33 mouse cellular contexts compared by ENCODE assay signal in the genomic region with DNA sequence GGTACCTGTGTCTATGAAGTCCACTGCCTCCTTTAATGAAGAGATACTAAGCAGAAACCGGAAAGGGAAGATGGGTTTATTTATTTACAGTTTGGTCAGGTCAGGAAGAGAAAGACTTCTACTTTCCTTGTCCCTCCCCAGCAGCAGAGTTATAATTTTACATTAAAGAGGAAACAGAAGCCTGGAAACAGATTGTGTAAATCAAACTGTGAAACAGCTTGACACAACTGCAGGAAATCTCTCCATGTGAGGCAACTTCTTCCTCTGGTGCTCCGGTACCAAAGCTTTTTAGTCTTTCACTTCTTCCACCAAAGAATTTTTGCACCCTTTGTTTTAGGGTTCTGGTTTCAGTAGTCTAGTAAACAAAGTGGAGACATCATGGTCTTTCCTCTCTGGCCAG. TPM values are rescaled to one million over a fixed set of nuclear protein-coding genes. Genes with fewer than 3 reads are reported as not detected.
A peak's percentile ranks its signal among the peaks of the same experiment; 100 is the strongest.
DNase-seq lines count a peak whose midpoint lies in the region; ATAC-seq and TF ChIP-seq lines count a peak whose summit lies in the region.
"Had no signal": no experiment of that assay in that cellular context is flagged by ENCODE, and none has a peak within 500 bp of the region (broad histone marks: within the 10 kb centered on the region; RNA-seq: fewer than 3 reads in every experiment).

No protein-coding gene starts in this region.

- TF ChIP-seq EP300 in liver, postnatal 0 days (IDR thresholded peaks at IDR 0.05; ENCODE audit: low read depth): 0 out of 2 replicates have a peak, but pooled peaks have one; percentile 11

- TF ChIP-seq POLR2A in kidney, adult 2 months (IDR thresholded peaks at IDR 0.05; ENCODE audit: low read depth, low read length): no peak

- H3K27me3 ChIP-seq in kidney, adult 2 months (replicated peaks; ENCODE audit: control insufficient read depth, insufficient read depth, low read length): no peaks in the 10 kb centered on the region
- H3K27me3 ChIP-seq in liver, postnatal 0 days (ENCODE audit: insufficient read depth, low read length): no peaks in the 10 kb centered on the region
- H3K27me3 ChIP-seq in liver, embryonic 11.5 days (replicated peaks; ENCODE audit: control insufficient read depth, insufficient read depth, low read length): no peaks in the 10 kb centered on the region
- no peaks in the 10 kb centered on the region for H3K27me3 ChIP-seq in hindbrain, embryonic 11.5 days (ENCODE audit: control insufficient read depth, insufficient read depth, low read length)
- no peaks in the 10 kb centered on the region for H3K27me3 ChIP-seq in midbrain, embryonic 16.5 days (ENCODE audit: control insufficient read depth, insufficient read depth, low read depth, low read length)
- H3K27me3 ChIP-seq: forebrain, embryonic 13.5 days; heart, embryonic 15.5 days had no signal

- no peak for TF ChIP-seq CTCF in kidney, adult 2 months (conservative IDR thresholded peaks at IDR 0.05; ENCODE audit: insufficient read depth, insufficient read length, low read depth, low read length)
- no peak for TF ChIP-seq CTCF in liver, postnatal 0 days (IDR thresholded peaks at IDR 0.05; ENCODE audit: low read depth)

- H3K4me2 ChIP-seq in liver, postnatal 0 days (ENCODE audit: low read depth, low read length): 0 out of 2 replicates have a peak overlapping the region, but pooled peaks have one; percentile 27
- no peak overlapping the region for H3K4me2 ChIP-seq in liver, embryonic 11.5 days
- H3K4me2 ChIP-seq in hindbrain, embryonic 11.5 days (replicated peaks; ENCODE audit: low read depth, low read length): no peak overlapping the region
- H3K4me2 ChIP-seq in midbrain, embryonic 16.5 days (ENCODE audit: low read length): no peak overlapping the region
- H3K4me2 ChIP-seq: embryonic facial prominence, embryonic 13.5 days; forebrain, embryonic 13.5 days; heart, embryonic 12.5 days; heart, embryonic 15.5 days; hindbrain, embryonic 14.5 days had no signal

- H3K9ac ChIP-seq in liver, postnatal 0 days (replicated peaks): no peak overlapping the region
- H3K9ac ChIP-seq in liver, embryonic 11.5 days (ENCODE audit: low read depth, low read length): no peak overlapping the region
- no peak overlapping the region for H3K9ac ChIP-seq in hindbrain, embryonic 11.5 days (ENCODE audit: low read depth, low read length)
- no peak overlapping the region for H3K9ac ChIP-seq in midbrain, embryonic 16.5 days (ENCODE audit: low read depth, low read length)
- H3K9ac ChIP-seq: embryonic facial prominence, embryonic 13.5 days; forebrain, embryonic 13.5 days; heart, embryonic 12.5 days; heart, embryonic 15.5 days; hindbrain, embryonic 14.5 days had no signal

- no peak for ATAC-seq in liver, postnatal 0 days
- no peak for ATAC-seq in liver, embryonic 11.5 days (replicated peaks; ENCODE audit: low FRiP score)
- ATAC-seq in granulocyte monocyte progenitor cell, adult 5-6 weeks (replicated peaks; ENCODE audit: poor library complexity, severe bottlenecking): peak; percentile 95
- no peak for ATAC-seq in hindbrain, embryonic 11.5 days (ENCODE audit: low FRiP score)
- no peak for ATAC-seq in midbrain, embryonic 16.5 days
- ATAC-seq: CD4-positive, CD25-positive, alpha-beta regulatory T cell, adult 4 months; forebrain, embryonic 13.5 days; forebrain, embryonic 16.5 days; hindbrain, postnatal 0 days; inflammation-experienced regulatory T-cells, adult 6 months had no signal

- no peaks in the 10 kb centered on the region for H3K4me1 ChIP-seq in kidney, adult 2 months (ENCODE audit: control insufficient read depth, insufficient read depth, low read length)
- no peaks in the 10 kb centered on the region for H3K4me1 ChIP-seq in liver, postnatal 0 days (ENCODE audit: insufficient read depth)
- no peaks in the 10 kb centered on the region for H3K4me1 ChIP-seq in liver, embryonic 11.5 days (replicated peaks; ENCODE audit: control insufficient read depth, insufficient read depth, low read length)
- H3K4me1 ChIP-seq in hindbrain, embryonic 11.5 days (replicated peaks; ENCODE audit: control insufficient read depth, insufficient read depth, low read length): no peaks in the 10 kb centered on the region
- H3K4me1 ChIP-seq in midbrain, embryonic 16.5 days (ENCODE audit: control insufficient read depth, insufficient read depth, low read length): no peaks in the 10 kb centered on the region
- H3K4me1 ChIP-seq: embryonic facial prominence, embryonic 10.5 days; embryonic facial prominence, embryonic 13.5 days; forebrain, embryonic 13.5 days; heart, embryonic 12.5 days; heart, embryonic 15.5 days; hindbrain, embryonic 10.5 days had no signal

- WGBS in kidney, adult 2 months: 54% methylated on average over 2 of the region's 2 CpGs
- WGBS in liver, postnatal 0 days (ENCODE audit: insufficient replicate concordance): 22% methylated on average over 2 of the region's 2 CpGs
- 49% methylated on average over 2 of the region's 2 CpGs for WGBS in liver, embryonic 11.5 days
- WGBS in hindbrain, embryonic 11.5 days: 84% methylated on average over 2 of the region's 2 CpGs
- 92% methylated on average over 2 of the region's 2 CpGs for WGBS in midbrain, embryonic 16.5 days

- no peaks in the 10 kb centered on the region for H3K36me3 ChIP-seq in kidney, adult 2 months (ENCODE audit: control insufficient read depth, insufficient read depth, low read length)
- no peaks in the 10 kb centered on the region for H3K36me3 ChIP-seq in liver, postnatal 0 days (replicated peaks; ENCODE audit: insufficient read depth, low read length)
- no peaks in the 10 kb centered on the region for H3K36me3 ChIP-seq in liver, embryonic 11.5 days (ENCODE audit: control insufficient read depth, insufficient read depth, low read length)
- H3K36me3 ChIP-seq in hindbrain, embryonic 11.5 days (ENCODE audit: control insufficient read depth, insufficient read depth, low read length): no peaks in the 10 kb centered on the region
- no peaks in the 10 kb centered on the region for H3K36me3 ChIP-seq in midbrain, embryonic 16.5 days (ENCODE audit: control insufficient read depth, insufficient read depth, low read length)
- H3K36me3 ChIP-seq: embryonic facial prominence, embryonic 10.5 days; embryonic facial prominence, embryonic 13.5 days; heart, embryonic 12.5 days; heart, embryonic 15.5 days; hindbrain, embryonic 10.5 days had no signal

- H3K9me3 ChIP-seq in liver, postnatal 0 days (ENCODE audit: low read length): no peaks in the 10 kb centered on the region
- H3K9me3 ChIP-seq in liver, embryonic 11.5 days (ENCODE audit: control insufficient read depth, low read length): no peaks in the 10 kb centered on the region
- no peaks in the 10 kb centered on the region for H3K9me3 ChIP-seq in hindbrain, embryonic 11.5 days (ENCODE audit: control insufficient read depth, low read length)
- no peaks in the 10 kb centered on the region for H3K9me3 ChIP-seq in midbrain, embryonic 16.5 days (replicated peaks; ENCODE audit: control insufficient read depth, low read length, poor library complexity, severe bottlenecking)
- H3K9me3 ChIP-seq: embryonic facial prominence, embryonic 10.5 days; embryonic facial prominence, embryonic 13.5 days; forebrain, embryonic 13.5 days; heart, embryonic 12.5 days; heart, embryonic 15.5 days; hindbrain, embryonic 10.5 days had no signal

- no peak overlapping the region for H3K4me3 ChIP-seq in kidney, adult 2 months (ENCODE audit: insufficient read depth, low read depth, low read length)
- H3K4me3 ChIP-seq in liver, postnatal 0 days (ENCODE audit: low read depth, low read length): no peak overlapping the region
- no peak overlapping the region for H3K4me3 ChIP-seq in liver, embryonic 11.5 days (ENCODE audit: low read depth, low read length)
- H3K4me3 ChIP-seq in hindbrain, embryonic 11.5 days (ENCODE audit: low read depth, low read length): no peak overlapping the region
- H3K4me3 ChIP-seq in midbrain, embryonic 16.5 days (ENCODE audit: low read depth, low read length): no peak overlapping the region
- H3K4me3 ChIP-seq: embryonic facial prominence, embryonic 10.5 days; embryonic facial prominence, embryonic 13.5 days; erythroblast, embryonic 14.5 days; forebrain, embryonic 13.5 days; gastrocnemius, adult 2 months; heart, embryonic 12.5 days; heart, embryonic 15.5 days; hindbrain, embryonic 10.5 days had no signal

- DNase-seq in kidney, adult 2 months: peak; percentile 10
- DNase-seq in kidney, adult 8-10 months: no peak
- no peak for DNase-seq in liver, postnatal 0 days
- DNase-seq in liver, embryonic 11.5 days (ENCODE audit: low spot score): no peak
- no peak for DNase-seq in hindbrain, embryonic 11.5 days (ENCODE audit: low spot score)
- DNase-seq: adrenal gland, adult 2 months; adrenal gland, postnatal 14 days; cerebellum, adult 11 months; cerebellum, adult 2 months; cerebellum, adult 9-11 months; cerebellum, postnatal 25 days; gastrocnemius, adult 2 months; gastrocnemius, postnatal 14 days; heart, adult 18-20 months; heart, postnatal 10 days; heart, postnatal 36 days had no signal

- no peak overlapping the region for H3K27ac ChIP-seq in kidney, adult 2 months (ENCODE audit: insufficient read depth, low read depth, low read length)
- H3K27ac ChIP-seq in liver, postnatal 0 days (ENCODE audit: low read depth): no peak overlapping the region
- H3K27ac ChIP-seq in liver, embryonic 11.5 days (ENCODE audit: low read depth, low read length): no peak overlapping the region
- H3K27ac ChIP-seq in hindbrain, embryonic 11.5 days (ENCODE audit: low read depth, low read length): no peak overlapping the region
- H3K27ac ChIP-seq in midbrain, embryonic 16.5 days (ENCODE audit: low read length): no peak overlapping the region
- H3K27ac ChIP-seq: embryonic facial prominence, embryonic 10.5 days; embryonic facial prominence, embryonic 13.5 days; forebrain, embryonic 13.5 days; gastrocnemius, adult 2 months; heart, embryonic 15.5 days; hindbrain, embryonic 10.5 days; hindbrain, embryonic 14.5 days; hindbrain, postnatal 0 days had no signal

RNA-seq across cellular contexts. Expression of a gene that starts 7.1 kb away (rescaled TPM):
- polyA plus RNA-seq in kidney, adult 2 months (2012; rRNA removed): 0.35 and 0.42 TPM in 2 replicates
- polyA plus RNA-seq in liver, postnatal 0 days (2015; fragmentation: Nextera tagmentation; extraction: Ambion mirVana): 0.12 and 0.15 TPM in 2 replicates
- not detected in 2 replicates for polyA plus RNA-seq in liver, embryonic 11.5 days (2014; fragmentation: Nextera tagmentation; extraction: Ambion mirVana)
- total RNA-seq in granulocyte monocyte progenitor cell, adult 5-6 weeks (2014; fragmentation: Nextera tagmentation): not detected in 2 replicates
- 0.04 and 1.3 TPM in 2 replicates for total RNA-seq in granulocyte monocyte progenitor cell, adult 5-6 weeks (2017)
- 0.07 and 0.19 TPM in 2 replicates for polyA plus RNA-seq in hindbrain, embryonic 11.5 days (2014; fragmentation: Nextera tagmentation; extraction: Ambion mirVana)
- 0.46 and 0.51 TPM in 2 replicates for polyA plus RNA-seq in midbrain, embryonic 16.5 days (2015; fragmentation: Nextera tagmentation; extraction: Ambion mirVana)
- total RNA-seq: common myeloid progenitor, adult 5-6 weeks; MEL had no signal
- polyA plus RNA-seq: C2C12; erythroblast, embryonic 14.5 days had no signal

RNA-seq across cellular contexts. Expression of a gene that starts 7.2 kb away (rescaled TPM):
- polyA plus RNA-seq in kidney, adult 2 months (2012; rRNA removed): 3.6 and 5.6 TPM in 2 replicates
- polyA plus RNA-seq in liver, postnatal 0 days (2015; fragmentation: Nextera tagmentation; extraction: Ambion mirVana): 6.6 and 8.4 TPM in 2 replicates
- 0.13 and 0.14 TPM in 2 replicates for polyA plus RNA-seq in liver, embryonic 11.5 days (2014; fragmentation: Nextera tagmentation; extraction: Ambion mirVana)
- total RNA-seq in granulocyte monocyte progenitor cell, adult 5-6 weeks (2014; fragmentation: Nextera tagmentation): 0.15 TPM in 1 of 2 replicates, not detected in the other
- 0.05 and 0.73 TPM in 2 replicates for total RNA-seq in granulocyte monocyte progenitor cell, adult 5-6 weeks (2017)
- 0.08 and 0.36 TPM in 2 replicates for polyA plus RNA-seq in hindbrain, embryonic 11.5 days (2014; fragmentation: Nextera tagmentation; extraction: Ambion mirVana)
- polyA plus RNA-seq in midbrain, embryonic 16.5 days (2015; fragmentation: Nextera tagmentation; extraction: Ambion mirVana): 0.29 and 0.35 TPM in 2 replicates
- polyA plus RNA-seq: erythroblast, embryonic 14.5 days had no signal

RNA-seq across cellular contexts. Expression of a gene that starts 25.7 kb away (rescaled TPM):
- polyA plus RNA-seq in kidney, adult 2 months (2012; rRNA removed): 3.4 and 6.0 TPM in 2 replicates
- 2.2 and 2.7 TPM in 2 replicates for polyA plus RNA-seq in liver, postnatal 0 days (2015; fragmentation: Nextera tagmentation; extraction: Ambion mirVana)
- not detected in 2 replicates for polyA plus RNA-seq in liver, embryonic 11.5 days (2014; fragmentation: Nextera tagmentation; extraction: Ambion mirVana)
- not detected in 2 replicates for total RNA-seq in granulocyte monocyte progenitor cell, adult 5-6 weeks (2014; fragmentation: Nextera tagmentation)
- not detected in 2 replicates for total RNA-seq in granulocyte monocyte progenitor cell, adult 5-6 weeks (2017)
- 0.28 TPM in 1 of 2 replicates, not detected in the other for polyA plus RNA-seq in hindbrain, embryonic 11.5 days (2014; fragmentation: Nextera tagmentation; extraction: Ambion mirVana)
- 0.14 and 0.20 TPM in 2 replicates for polyA plus RNA-seq in midbrain, embryonic 16.5 days (2015; fragmentation: Nextera tagmentation; extraction: Ambion mirVana)
- total RNA-seq: common myeloid progenitor, adult 5-6 weeks; MEL had no signal
- polyA plus RNA-seq: C2C12; embryonic facial prominence, embryonic 10.5 days; embryonic facial prominence, embryonic 13.5 days; erythroblast, embryonic 14.5 days; forebrain, embryonic 13.5 days; hindbrain, embryonic 10.5 days had no signal

RNA-seq across cellular contexts. Expression of a gene that starts 31.7 kb away (rescaled TPM):
- 0.56 and 1.4 TPM in 2 replicates for polyA plus RNA-seq in kidney, adult 2 months (2012; rRNA removed)
- 0.75 TPM in 2 replicates for polyA plus RNA-seq in liver, postnatal 0 days (2015; fragmentation: Nextera tagmentation; extraction: Ambion mirVana)
- 0.07 and 0.13 TPM in 2 replicates for polyA plus RNA-seq in liver, embryonic 11.5 days (2014; fragmentation: Nextera tagmentation; extraction: Ambion mirVana)
- not detected in 2 replicates for total RNA-seq in granulocyte monocyte progenitor cell, adult 5-6 weeks (2014; fragmentation: Nextera tagmentation)
- 0.46 and 0.56 TPM in 2 replicates for total RNA-seq in granulocyte monocyte progenitor cell, adult 5-6 weeks (2017)
- 0.25 and 0.42 TPM in 2 replicates for polyA plus RNA-seq in hindbrain, embryonic 11.5 days (2014; fragmentation: Nextera tagmentation; extraction: Ambion mirVana)
- polyA plus RNA-seq in midbrain, embryonic 16.5 days (2015; fragmentation: Nextera tagmentation; extraction: Ambion mirVana): 1.1 and 2.4 TPM in 2 replicates
- total RNA-seq: common myeloid progenitor, adult 5-6 weeks; gastrocnemius, adult 2 months; MEL had no signal
- polyA plus RNA-seq: C2C12; hindbrain, embryonic 10.5 days had no signal

RNA-seq across cellular contexts. Expression of a gene that starts 50.2 kb away (rescaled TPM):
- polyA plus RNA-seq in kidney, adult 2 months (2012; rRNA removed): 11.5 and 16.8 TPM in 2 replicates
- 10.1 and 11.7 TPM in 2 replicates for polyA plus RNA-seq in liver, postnatal 0 days (2015; fragmentation: Nextera tagmentation; extraction: Ambion mirVana)
- 0.39 and 0.62 TPM in 2 replicates for polyA plus RNA-seq in liver, embryonic 11.5 days (2014; fragmentation: Nextera tagmentation; extraction: Ambion mirVana)
- total RNA-seq in granulocyte monocyte progenitor cell, adult 5-6 weeks (2014; fragmentation: Nextera tagmentation): not detected in 2 replicates
- total RNA-seq in granulocyte monocyte progenitor cell, adult 5-6 weeks (2017): 1.1 and 3.5 TPM in 2 replicates
- polyA plus RNA-seq in hindbrain, embryonic 11.5 days (2014; fragmentation: Nextera tagmentation; extraction: Ambion mirVana): 0.15 and 0.19 TPM in 2 replicates
- 1.0 and 1.8 TPM in 2 replicates for polyA plus RNA-seq in midbrain, embryonic 16.5 days (2015; fragmentation: Nextera tagmentation; extraction: Ambion mirVana)
- total RNA-seq: MEL had no signal
- polyA plus RNA-seq: erythroblast, embryonic 14.5 days had no signal
